Mouse (Mus musculus): Measurements from ENCODE around the gene Cfhr1. TPM values are rescaled to one million over a fixed set of nuclear protein-coding genes. Genes with fewer than 3 reads are reported as not detected.

Cfhr1 gene
- 604 TPM for polyA plus RNA-seq (2014; fragmentation: Illumina TruSeq; extraction: RNeasy Lipid Tissue Mini Kit (QIAGEN cat#74804); ENCODE audit: low read depth, low replicate concordance)

DNA sequence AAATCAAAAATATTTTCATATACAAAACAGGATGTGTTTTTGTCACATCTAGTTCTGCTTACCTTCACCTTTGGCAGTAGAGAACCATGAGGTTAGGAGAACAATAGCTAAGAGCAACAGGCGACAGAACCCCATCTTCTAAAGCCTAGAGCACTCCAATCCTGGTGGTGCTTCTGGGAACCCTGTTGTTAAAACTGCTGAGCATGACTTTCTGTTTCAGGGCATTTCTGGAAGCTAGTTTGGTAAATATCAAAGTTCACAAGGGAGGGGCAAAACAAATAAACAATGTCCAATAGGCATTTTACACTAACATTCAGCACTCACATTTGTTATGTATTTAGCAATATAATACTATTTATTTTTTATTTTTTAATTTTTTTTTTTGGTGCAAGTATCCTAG is at the start of gene Cfhr1:
Gene Cfhr1 (minus strand): TSS at position 249 of the 400 bp plus-strand sequence.

DNA sequence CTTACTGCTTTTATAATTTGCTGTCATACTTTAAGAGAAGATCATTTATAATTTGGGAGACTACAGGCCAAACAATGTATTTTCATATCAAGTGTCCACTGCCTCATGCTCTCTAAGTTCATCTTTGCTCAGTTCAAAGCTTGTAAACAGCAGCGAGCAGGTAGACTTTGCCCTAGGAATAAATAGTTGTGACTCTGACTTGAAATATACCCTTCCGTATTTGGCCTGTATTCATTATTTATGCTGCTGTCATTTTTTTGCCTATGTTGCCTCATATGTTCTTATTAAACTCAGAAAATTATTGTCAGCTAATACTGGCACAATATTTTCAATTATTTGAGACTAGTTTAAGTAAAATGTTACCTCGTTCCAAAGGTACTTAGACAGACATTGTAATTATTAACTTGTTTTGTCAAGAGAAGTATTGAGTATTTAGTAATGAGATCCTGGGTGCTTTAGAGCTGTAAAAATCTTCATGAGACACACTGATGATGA is 58.8 kb downstream of the Cfhr1 start, which contains the start of gene F13b:
Gene F13b (plus strand): TSS at position 445 of the 495 bp plus-strand sequence.

Other genes starting within 250 kb of the Cfhr1 start
- not detected for gene Crb1, start 183.2 kb downstream of the Cfhr1 start, polyA plus RNA-seq (2014; fragmentation: Illumina TruSeq; extraction: RNeasy Lipid Tissue Mini Kit (QIAGEN cat#74804); ENCODE audit: low read depth, low replicate concordance)
- gene Zbtb41, start 138.0 kb downstream of the Cfhr1 start, polyA plus RNA-seq (2014; fragmentation: Illumina TruSeq; extraction: RNeasy Lipid Tissue Mini Kit (QIAGEN cat#74804); ENCODE audit: low read depth, low replicate concordance), result 12.3 TPM
- 0.05 TPM for gene Aspm, start 105.5 kb downstream of the Cfhr1 start, polyA plus RNA-seq (2014; fragmentation: Illumina TruSeq; extraction: RNeasy Lipid Tissue Mini Kit (QIAGEN cat#74804); ENCODE audit: low read depth, low replicate concordance)
- 513 TPM for gene F13b, start 58.6 kb downstream of the Cfhr1 start, polyA plus RNA-seq (2014; fragmentation: Illumina TruSeq; extraction: RNeasy Lipid Tissue Mini Kit (QIAGEN cat#74804); ENCODE audit: low read depth, low replicate concordance)
- 536 TPM for gene Gm4788, start 221.0 kb upstream of the Cfhr1 start, polyA plus RNA-seq (2014; fragmentation: Illumina TruSeq; extraction: RNeasy Lipid Tissue Mini Kit (QIAGEN cat#74804); ENCODE audit: low read depth, low replicate concordance)

All from liver, adult 10 weeks (tissue).